Mouse (Mus musculus): ENCODE results near the gene Amotl1.

- TF ChIP-seq CTCF (IDR thresholded peaks at IDR 0.05; ENCODE audit: low read depth) = no peak
- TF ChIP-seq EP300 (IDR thresholded peaks at IDR 0.05; ENCODE audit: low read depth) = no peak
Measured at GRCm38 (mm10) chr9:14585702-14586101, 59.2 kb downstream of the Amotl1 start.

All from heart, postnatal 0 days (tissue).